Mouse (Mus musculus) testis, adult 2 months (tissue): ENCODE measurements around the gene Kif2c.

Experiments used
- CTCF ChIP-seq: fragments of 200-500 bp; IDR thresholded peaks from 2 replicates; pipeline ENCODE4 v1.5.1; 2012; ENCODE audit warnings: low read depth, mild to moderate bottlenecking, inconsistent platforms, low read length, moderate library complexity; ENCODE audit not compliant: control insufficient read depth, insufficient read depth, insufficient replicate concordance
- POLR2A ChIP-seq: fragments of 200-500 bp; IDR thresholded peaks from 2 replicates; pipeline ENCODE4 v1.6.1; 2012; ENCODE audit warnings: low read depth, mild to moderate bottlenecking, inconsistent platforms, low read length, moderate library complexity; ENCODE audit not compliant: control insufficient read depth

- TF ChIP-seq CTCF (no peak), POLR2A (no peak)
Observed at GRCm38 (mm10) chr4:117159666-117160065, 22.8 kb downstream of the Kif2c start.
